Mouse (Mus musculus) forebrain, embryonic 11.5 days (tissue): ENCODE measurements at regions not wholly inside any gene's neighbourhood (a gene's known extent, or its start where the extent isn't known, plus 50 kb on each side); places are given as distances from the start of the nearest gene placed in this dataset.
A peak's percentile ranks its signal among the peaks of the same experiment; 100 is the strongest.

ENCODE experiments used
- ATAC-seq: fragments of 200-750 bp; cut with Nextera tagmentation; replicated peaks from 2 replicates; pipeline ENCODE4 v1.8.0; 2017; ENCODE audit warnings: moderate TSS enrichment; ENCODE audit not compliant: low FRiP score
- DNase-seq: peaks from one replicate; pipeline ENCODE4 v3.0.0-alpha.2; 2017; ENCODE audit warnings: low spot score
- H3K27ac ChIP-seq: fragments of 300-500 bp; sonication (generic); 2 replicates; pipeline ENCODE4 v1.5.1; 2014; ENCODE audit warnings: low read depth, low read length
- H3K27me3 ChIP-seq: fragments of 300-500 bp; sonication (generic); 2 replicates; pipeline ENCODE4 v1.6.1; 2014; ENCODE audit warnings: mild to moderate bottlenecking, low read length, mixed read lengths; ENCODE audit not compliant: control insufficient read depth, insufficient read depth
- H3K36me3 ChIP-seq: fragments of 300-500 bp; sonication (generic); 2 replicates; pipeline ENCODE4 v1.6.1; 2014; ENCODE audit warnings: mild to moderate bottlenecking, low read length, moderate library complexity, mixed read lengths; ENCODE audit not compliant: control insufficient read depth, insufficient read depth
- H3K4me1 ChIP-seq: fragments of 300-500 bp; sonication (generic); replicated peaks from 2 replicates; pipeline ENCODE4 v1.6.1; 2014; ENCODE audit warnings: low read length, mixed read lengths; ENCODE audit not compliant: control insufficient read depth, insufficient read depth
- H3K4me2 ChIP-seq: fragments of 300-500 bp; sonication (generic); 2 replicates; pipeline ENCODE4 v1.6.1; 2014; ENCODE audit warnings: low read depth, mild to moderate bottlenecking, low read length, moderate library complexity, mixed read lengths; ENCODE audit not compliant: severe bottlenecking
- H3K4me3 ChIP-seq: fragments of 300-500 bp; sonication (generic); 2 replicates; pipeline ENCODE4 v1.5.1; 2014; ENCODE audit warnings: low read depth, low read length
- H3K9ac ChIP-seq: fragments of 300-500 bp; sonication (generic); 2 replicates; pipeline ENCODE4 v1.6.1; 2014; ENCODE audit warnings: low read length
- H3K9me3 ChIP-seq: fragments of 300-500 bp; sonication (generic); 2 replicates; pipeline ENCODE4 v1.6.1; 2016; ENCODE audit warnings: low read length, mixed read lengths; ENCODE audit not compliant: control insufficient read depth
- WGBS: fragments of 180-500 bp; shearing (Covaris S2); extraction: QIAGEN DNeasy Blood & Tissue Kit; methylation state at CpG from one replicate; pipeline ENCODE4 v1.1.7; 2014; 5-methylcytosine and 5-hydroxymethylcytosine counted together

- no peak overlapping the region for H3K27ac ChIP-seq
- H3K4me2 ChIP-seq, result no peak overlapping the region
- ATAC-seq (no peak), DNase-seq (no peak)
- H3K36me3 ChIP-seq, result no peaks in the 10 kb centered on the region
- H3K4me1 ChIP-seq, result no peaks in the 10 kb centered on the region
- H3K27me3 ChIP-seq, result no peaks in the 10 kb centered on the region
- H3K4me3 ChIP-seq, result no peak overlapping the region
- no peaks in the 10 kb centered on the region for H3K9me3 ChIP-seq
- no peak overlapping the region for H3K9ac ChIP-seq
Measured at GRCm38 (mm10) chrX:156598070-156598469, 817.0 kb downstream of the Phex start.

- Histone ChIP-seq H3K27me3 (no peaks in the 10 kb centered on the region), H3K27ac (no peak overlapping the region), H3K4me3 (no peak overlapping the region), H3K4me1 (no peaks in the 10 kb centered on the region), H3K9ac (no peak overlapping the region), H3K4me2 (no peak overlapping the region), H3K36me3 (no peaks in the 10 kb centered on the region), H3K9me3 (no peaks in the 10 kb centered on the region)
- DNase-seq, result no peak
- 70% methylated on average over 5 of the region's 5 CpGs for WGBS
- peak; percentile 61; the same call in 1 of the 2 replicates for ATAC-seq
Measured at GRCm38 (mm10) chrX:156594735-156595134, 820.4 kb downstream of the Phex start.
